Mouse (Mus musculus) spleen, adult 2 months (tissue): Measurements from ENCODE around the gene Ascc2.

ENCODE experiments used
- CTCF ChIP-seq: fragments of 200-500 bp; IDR thresholded peaks from 2 replicates; pipeline ENCODE4 v1.5.1; 2011; ENCODE audit warnings: mild to moderate bottlenecking, inconsistent platforms; ENCODE audit not compliant: insufficient read depth, insufficient read length, insufficient replicate concordance; ENCODE audit errors: extremely low read depth
- POLR2A ChIP-seq: fragments of 200-500 bp; IDR thresholded peaks from 2 replicates; pipeline ENCODE4 v1.6.1; 2011; ENCODE audit warnings: low read depth, low read length, inconsistent platforms

DNA sequence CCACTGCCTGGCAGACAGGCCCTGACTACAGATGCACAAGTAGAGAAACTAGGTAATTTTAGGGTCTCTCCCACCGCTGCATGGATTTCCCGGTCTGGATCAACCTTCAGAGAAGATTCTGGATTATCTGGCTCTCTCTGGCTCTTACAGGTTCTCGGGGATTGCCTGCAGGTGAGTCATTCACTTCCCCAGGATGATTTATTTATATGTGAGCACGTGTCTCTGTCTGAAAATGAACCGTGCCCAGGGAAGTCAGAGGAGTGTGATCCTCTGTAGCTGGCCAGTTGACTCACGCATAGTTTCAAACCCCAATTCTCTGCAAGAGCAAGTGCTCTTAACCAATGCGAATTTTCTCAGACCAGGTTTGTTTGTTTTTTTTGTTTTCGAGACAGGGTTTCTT lies 63.2 kb downstream of the Ascc2 start:
- TF ChIP-seq CTCF (no peak), POLR2A (no peak)
